Mouse (Mus musculus) ZHBTc4 (cell line): ENCODE data around the gene Rarb.

Experiments
- DNase-seq: peaks from one replicate; pipeline ENCODE4 v3.0.0-alpha.2; 2011; ENCODE audit warnings: low read depth, low spot score

Gene Rarb

GRCm38 (mm10) chr14:16528631-16529030, 290.3 kb downstream of the Rarb start:
- no peak for DNase-seq

GRCm38 (mm10) chr14:16526120-16526519, 292.8 kb downstream of the Rarb start:
- DNase-seq: no peak

- DNase-seq: no peak
Observed at GRCm38 (mm10) chr14:16525137-16525924, 293.6 kb downstream of the Rarb start.

- no peak for DNase-seq
Observed at GRCm38 (mm10) chr14:16522852-16523251, 296.1 kb downstream of the Rarb start.

GRCm38 (mm10) chr14:16519588-16520167, 299.3 kb downstream of the Rarb start:
- no peak for DNase-seq

- DNase-seq: no peak
Observed at GRCm38 (mm10) chr14:16517958-16518357, 301.0 kb downstream of the Rarb start.

- DNase-seq: no peak
Observed at GRCm38 (mm10) chr14:16515731-16516130, 303.2 kb downstream of the Rarb start.

GRCm38 (mm10) chr14:16510574-16510973, 308.4 kb downstream of the Rarb start:
- DNase-seq: no peak

GRCm38 (mm10) chr14:16509825-16510224, 309.1 kb downstream of the Rarb start:
- no peak for DNase-seq

GRCm38 (mm10) chr14:16508760-16509159, 310.2 kb downstream of the Rarb start:
- no peak for DNase-seq

GRCm38 (mm10) chr14:16497226-16497661, 321.7 kb downstream of the Rarb start:
- no peak for DNase-seq

GRCm38 (mm10) chr14:16483656-16484380, 335.1 kb downstream of the Rarb start:
- DNase-seq: no peak

- no peak for DNase-seq
Observed at GRCm38 (mm10) chr14:16480621-16481020, 338.3 kb downstream of the Rarb start.

GRCm38 (mm10) chr14:16479521-16479920, 339.4 kb downstream of the Rarb start:
- DNase-seq: no peak

- no peak for DNase-seq
Observed at GRCm38 (mm10) chr14:16478606-16479323, 340.2 kb downstream of the Rarb start.

- no peak for DNase-seq
Observed at GRCm38 (mm10) chr14:16448269-16448987, 370.5 kb downstream of the Rarb start.

- peak; percentile 35 for DNase-seq
Observed at GRCm38 (mm10) chr14:16447587-16447986, 371.4 kb downstream of the Rarb start.

GRCm38 (mm10) chr14:16444859-16445258, 374.1 kb downstream of the Rarb start:
- DNase-seq: no peak

- DNase-seq: no peak
Observed at GRCm38 (mm10) chr14:16439385-16440126, 379.4 kb downstream of the Rarb start.

GRCm38 (mm10) chr14:16437386-16437785, 381.6 kb downstream of the Rarb start:
- DNase-seq: no peak
